Mouse (Mus musculus) midbrain, postnatal 0 days (tissue): Measurements from ENCODE around the gene Kdm6b. TPM values are rescaled to one million over a fixed set of nuclear protein-coding genes. Genes with fewer than 3 reads are reported as not detected.

Source experiments
- ATAC-seq: fragments of 200-750 bp; cut with Nextera tagmentation; 2 replicates; pipeline ENCODE4 v1.8.0; 2017; ENCODE audit warnings: moderate number of reproducible peaks, mild to moderate bottlenecking, moderate TSS enrichment, moderate library complexity; ENCODE audit not compliant: low FRiP score
- DNase-seq: peaks from one replicate; pipeline ENCODE4 v3.0.0-alpha.2; 2015; ENCODE audit warnings: low spot score
- H3K27ac ChIP-seq: fragments of 300-500 bp; sonication (generic); 2 replicates; pipeline ENCODE4 v1.5.1; 2014; ENCODE audit warnings: low read depth, mild to moderate bottlenecking, low read length, mixed read lengths
- H3K27me3 ChIP-seq: fragments of 300-500 bp; sonication (generic); 2 replicates; pipeline ENCODE4 v1.6.1; 2014; ENCODE audit warnings: low read length, control low read depth, mixed read lengths; ENCODE audit not compliant: insufficient read depth
- H3K36me3 ChIP-seq: fragments of 300-500 bp; sonication (generic); 2 replicates; pipeline ENCODE4 v1.6.1; 2014; ENCODE audit warnings: low read length, control low read depth, mixed read lengths; ENCODE audit not compliant: insufficient read depth
- H3K4me1 ChIP-seq: fragments of 300-500 bp; sonication (generic); 2 replicates; pipeline ENCODE4 v1.6.1; 2014; ENCODE audit warnings: mild to moderate bottlenecking, control low read depth, antibody characterized with exemption, low read length, mixed read lengths; ENCODE audit not compliant: insufficient read depth
- H3K4me2 ChIP-seq: fragments of 300-500 bp; sonication (generic); 2 replicates; pipeline ENCODE4 v1.6.1; 2014; ENCODE audit warnings: low read depth, mild to moderate bottlenecking, low read length, mixed read lengths; ENCODE audit not compliant: poor library complexity, severe bottlenecking
- H3K4me3 ChIP-seq: fragments of 300-500 bp; sonication (generic); 2 replicates; pipeline ENCODE4 v1.5.1; 2014; ENCODE audit warnings: low read depth, mild to moderate bottlenecking, low read length, moderate library complexity
- H3K9ac ChIP-seq: fragments of 300-500 bp; sonication (generic); replicated peaks from 2 replicates; pipeline ENCODE4 v1.6.1; 2014; ENCODE audit warnings: mild to moderate bottlenecking, low read length, moderate library complexity, mixed read lengths; ENCODE audit not compliant: poor library complexity, severe bottlenecking
- H3K9me3 ChIP-seq: fragments of 300-500 bp; sonication (generic); 2 replicates; pipeline ENCODE4 v1.6.1; 2016; ENCODE audit warnings: low read length, control low read depth
- CTCF ChIP-seq: IDR thresholded peaks from 2 replicates; pipeline ENCODE4 v1.5.1; 2016; ENCODE audit warnings: antibody characterized with exemption, mild to moderate bottlenecking
- WGBS: fragments of 180-500 bp; shearing (Covaris S2); extraction: QIAGEN DNeasy Blood & Tissue Kit; methylation state at CpG from one replicate; pipeline ENCODE4 v1.1.7; 2014; 5-methylcytosine and 5-hydroxymethylcytosine counted together
- polyA plus RNA-seq: library from polyadenylated mRNA; unstranded; fragments of >200 nt; fragmentation: Nextera tagmentation; extraction: Ambion mirVana; gene quantifications from 2 replicates; pipeline ENCODE4 v1.2.1, GENCODE M21; 2015
- total RNA-seq: library from RNA; depleted of rRNA; stranded (reverse); fragments of >200 nt; gene quantifications from 2 replicates; pipeline ENCODE4 v1.2.3, GENCODE M21; 2014

Kdm6b gene
- total and polyA plus RNA-seq, 2 experiments from 2014 or later = 14.5 to 22.7 TPM

DNA sequence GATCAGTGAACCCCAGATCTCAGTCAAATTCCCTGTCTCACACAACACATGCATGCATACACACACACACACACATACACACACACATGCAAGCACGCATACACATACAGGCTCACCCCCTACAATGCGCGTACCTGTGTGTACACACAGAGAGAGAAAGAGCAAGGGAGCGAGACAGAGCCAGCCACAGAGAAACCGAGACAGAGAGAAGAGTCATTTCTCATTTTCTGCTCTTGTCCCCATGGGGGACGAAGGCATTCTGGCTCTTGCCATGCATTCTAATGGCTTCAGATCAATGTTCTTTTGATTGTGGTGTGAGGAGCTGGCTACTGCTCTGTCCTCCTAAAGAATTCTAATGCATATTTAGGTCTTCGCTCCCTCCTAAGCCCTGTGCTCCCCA is 33.8 kb upstream of the Kdm6b start:
- WGBS = 69% methylated on average over 7 of the region's 7 CpGs
- TF ChIP-seq CTCF = no peak
- Histone ChIP-seq H3K36me3 (no peaks in the 10 kb centered on the region), H3K4me3 (no peak overlapping the region), H3K4me1 (peaks cover 6% of the 10 kb centered on the region; the same call in 1 of the 2 replicates), H3K4me2 (no peak overlapping the region), H3K27ac (0 out of 2 replicates have a peak overlapping the region, but pooled peaks have one; percentile 38), H3K9ac (no peak overlapping the region), H3K27me3 (no peaks in the 10 kb centered on the region), H3K9me3 (no peaks in the 10 kb centered on the region)
- no peak for ATAC-seq
- no peak for DNase-seq

DNA sequence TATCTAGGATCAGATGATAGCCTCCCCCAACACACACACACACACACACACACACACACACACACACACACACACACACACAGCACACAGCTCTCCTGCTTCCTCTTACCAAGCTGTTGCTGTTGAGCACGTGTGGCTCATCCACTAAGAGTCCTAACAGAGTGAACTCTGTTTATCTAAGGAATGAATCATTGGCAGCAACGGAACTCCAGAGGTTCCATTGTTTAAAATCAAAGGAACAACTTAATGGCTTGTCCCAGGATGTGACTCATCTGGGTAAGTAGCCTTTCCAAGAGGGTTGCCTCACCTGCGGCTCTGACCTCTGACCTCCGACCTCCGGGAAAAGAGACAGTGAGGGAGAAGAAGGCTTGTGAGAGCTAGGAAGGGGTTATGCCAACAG is 29.9 kb upstream of the Kdm6b start:
- H3K27me3 ChIP-seq = no peaks in the 10 kb centered on the region
- H3K9me3 ChIP-seq = no peaks in the 10 kb centered on the region
- TF ChIP-seq CTCF = no peak
- no peak overlapping the region for H3K4me3 ChIP-seq
- peaks cover 6% of the 10 kb centered on the region; the same call in 1 of the 2 replicates for H3K4me1 ChIP-seq
- no peak overlapping the region for H3K4me2 ChIP-seq
- no peak overlapping the region for H3K9ac ChIP-seq
- no peaks in the 10 kb centered on the region for H3K36me3 ChIP-seq
- DNase-seq (no peak), ATAC-seq (no peak)
- no peak overlapping the region for H3K27ac ChIP-seq
- 64% methylated on average over 5 of the region's 5 CpGs for WGBS

DNA sequence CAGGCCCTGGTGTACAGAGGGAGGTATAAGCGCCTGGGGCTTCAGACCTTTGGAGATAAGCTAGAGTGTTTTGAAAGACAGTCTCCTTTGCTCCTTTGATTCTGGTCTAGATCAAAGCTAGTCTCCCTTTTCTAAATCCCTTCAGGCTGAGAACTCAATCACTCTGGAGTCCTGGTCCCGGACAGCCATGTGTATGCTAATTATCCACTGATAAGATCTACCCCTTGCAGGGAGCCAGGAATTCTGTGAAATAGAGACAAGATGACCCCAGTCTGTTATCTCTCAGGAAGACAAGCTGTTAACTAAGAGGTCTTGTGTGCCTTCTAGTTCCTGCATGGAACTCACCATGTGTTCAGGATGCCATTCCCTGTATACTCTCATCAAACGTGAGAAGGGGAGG is 23.8 kb upstream of the Kdm6b start:
- WGBS = 43% methylated on average over 3 of the region's 3 CpGs
- no peaks in the 10 kb centered on the region for H3K27me3 ChIP-seq

DNA sequence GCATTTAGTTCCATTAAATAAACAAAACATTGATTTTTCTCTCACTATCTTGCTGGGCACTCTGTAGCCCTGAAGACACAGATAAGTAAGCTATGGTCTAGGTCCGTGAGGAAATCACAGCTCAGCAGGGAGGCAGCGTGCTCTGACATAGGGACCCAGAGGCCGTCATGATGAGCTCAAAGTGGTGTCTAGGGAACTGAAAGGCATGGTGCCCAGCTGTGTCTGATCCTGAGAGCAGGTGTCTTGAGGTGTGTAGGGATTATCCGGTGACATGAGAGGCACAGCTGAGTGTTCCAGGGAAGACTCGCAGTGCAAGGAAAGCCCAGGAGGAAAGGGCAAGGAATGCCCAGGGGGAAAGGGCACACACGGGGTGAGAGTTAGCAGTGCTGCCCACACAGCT is 19.7 kb upstream of the Kdm6b start:
- H3K4me2 ChIP-seq = no peak overlapping the region
- no peak for DNase-seq
- WGBS = 65% methylated on average over 6 of the region's 6 CpGs
- H3K4me1 ChIP-seq = no peaks in the 10 kb centered on the region
- H3K9me3 ChIP-seq = no peaks in the 10 kb centered on the region
- no peaks in the 10 kb centered on the region for H3K27me3 ChIP-seq
- no peaks in the 10 kb centered on the region for H3K36me3 ChIP-seq
- TF ChIP-seq CTCF = no peak
- no peak overlapping the region for H3K4me3 ChIP-seq
- no peak for ATAC-seq
- H3K9ac ChIP-seq = no peak overlapping the region
- H3K27ac ChIP-seq = no peak overlapping the region

More for the DNA sequence above, 23.8 kb upstream of the Kdm6b start:
- DNase-seq = no peak
- H3K36me3 ChIP-seq = no peaks in the 10 kb centered on the region
- H3K4me3 ChIP-seq = no peak overlapping the region
- H3K27ac ChIP-seq = no peak overlapping the region
- TF ChIP-seq CTCF = no peak
- H3K4me1 ChIP-seq = no peaks in the 10 kb centered on the region
- ATAC-seq = no peak
- no peak overlapping the region for H3K4me2 ChIP-seq
- no peaks in the 10 kb centered on the region for H3K9me3 ChIP-seq
- H3K9ac ChIP-seq = no peak overlapping the region

DNA sequence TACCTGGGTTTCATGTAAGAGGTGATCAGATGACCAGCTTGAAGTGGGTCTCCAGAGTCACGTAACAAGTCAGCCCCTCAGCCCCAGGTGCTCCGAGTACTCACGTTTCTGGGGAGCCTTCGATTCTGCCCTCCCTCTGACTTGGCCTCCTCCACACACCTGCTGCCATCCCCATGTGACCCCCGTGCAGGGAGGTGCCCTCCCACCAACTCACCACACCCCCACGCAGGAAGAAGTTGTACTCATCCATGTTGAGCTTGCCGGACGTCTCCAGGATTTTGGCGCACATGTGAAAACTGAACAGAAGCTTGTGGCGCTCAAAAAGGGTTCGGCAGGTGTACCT is 19.1 kb upstream of the Kdm6b start:
- Histone ChIP-seq H3K4me1 (no peaks in the 10 kb centered on the region), H3K9me3 (no peaks in the 10 kb centered on the region), H3K4me2 (no peak overlapping the region), H3K9ac (no peak overlapping the region), H3K36me3 (no peaks in the 10 kb centered on the region), H3K27ac (no peak overlapping the region), H3K27me3 (no peaks in the 10 kb centered on the region), H3K4me3 (no peak overlapping the region)
- no peak for DNase-seq
- no peak for TF ChIP-seq CTCF
- 69% methylated on average over 11 of the region's 11 CpGs for WGBS
- no peak for ATAC-seq

DNA sequence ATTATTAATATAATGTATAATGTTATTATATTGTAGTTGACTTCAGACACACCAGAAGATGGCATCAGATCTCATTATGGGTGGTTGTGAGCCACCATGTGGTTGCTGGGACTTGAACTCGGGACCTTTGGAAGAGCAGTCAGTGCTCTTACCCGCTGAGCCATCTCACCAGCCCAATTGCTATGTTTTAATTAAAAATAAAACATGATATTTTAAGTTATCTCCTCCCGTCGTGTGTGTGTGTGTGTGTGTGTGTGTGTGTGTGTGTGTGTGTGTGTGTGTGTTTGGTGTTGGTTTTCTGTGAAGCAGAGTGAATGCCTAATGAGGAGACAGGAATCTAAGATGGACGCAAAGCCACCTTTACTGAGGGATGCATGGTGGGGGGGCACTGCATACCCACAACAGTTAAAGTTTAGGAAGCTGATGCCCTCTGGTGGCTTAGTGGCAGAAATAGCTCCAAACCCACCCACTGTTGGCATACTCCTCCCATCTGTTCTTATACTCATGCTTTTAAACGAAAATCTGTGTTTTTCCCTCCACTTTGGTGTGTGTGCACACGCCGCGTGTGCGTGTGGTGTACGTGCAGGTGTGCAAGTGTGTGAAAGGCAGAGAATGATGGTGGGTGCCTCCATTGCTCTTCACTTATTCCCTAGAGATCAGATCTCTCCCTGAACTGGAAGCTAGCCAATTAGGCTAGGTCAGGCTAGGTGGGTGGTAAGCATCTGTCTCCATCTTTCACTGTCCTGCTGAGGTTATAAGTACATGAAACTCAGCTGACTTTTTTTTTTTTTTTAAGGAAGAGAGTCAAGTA is 18.6 kb upstream of the Kdm6b start:
- DNase-seq = peak; percentile 95
- H3K27me3 ChIP-seq = no peaks in the 10 kb centered on the region
- H3K9me3 ChIP-seq = no peaks in the 10 kb centered on the region
- no peak overlapping the region for H3K9ac ChIP-seq
- no peak overlapping the region for H3K27ac ChIP-seq
- no peak overlapping the region for H3K4me2 ChIP-seq
- WGBS = 41% methylated on average over 11 of the region's 11 CpGs
- H3K36me3 ChIP-seq = no peaks in the 10 kb centered on the region
- peak; percentile 80 for ATAC-seq
- peak; percentile 86 for TF ChIP-seq CTCF
- H3K4me3 ChIP-seq = no peak overlapping the region
- H3K4me1 ChIP-seq = no peaks in the 10 kb centered on the region
